Mouse (Mus musculus) forebrain, embryonic 15.5 days (tissue): ENCODE results near the gene Crcp. TPM values are rescaled to one million over a fixed set of nuclear protein-coding genes. Genes with fewer than 3 reads are reported as not detected.

Experiments
- ATAC-seq: fragments of 200-750 bp; cut with Nextera tagmentation; replicated peaks from 2 replicates; pipeline ENCODE4 v1.8.0; 2017; ENCODE audit warnings: mild to moderate bottlenecking, moderate TSS enrichment, moderate library complexity
- H3K27ac ChIP-seq: fragments of 300-500 bp; sonication (generic); replicated peaks from 2 replicates; pipeline ENCODE4 v1.5.1; 2015; ENCODE audit warnings: mild to moderate bottlenecking, inconsistent platforms
- H3K27me3 ChIP-seq: fragments of 300-500 bp; sonication (generic); 2 replicates; pipeline ENCODE4 v1.6.1; 2015; ENCODE audit warnings: inconsistent platforms
- H3K36me3 ChIP-seq: fragments of 300-500 bp; sonication (generic); 2 replicates; pipeline ENCODE4 v1.6.1; 2015; ENCODE audit warnings: mild to moderate bottlenecking, inconsistent platforms
- H3K4me1 ChIP-seq: fragments of 300-500 bp; sonication (generic); 2 replicates; pipeline ENCODE4 v1.6.1; 2015; ENCODE audit warnings: inconsistent platforms
- H3K4me2 ChIP-seq: fragments of 300-500 bp; sonication (generic); replicated peaks from 2 replicates; pipeline ENCODE4 v1.6.1; 2015; ENCODE audit warnings: mild to moderate bottlenecking, inconsistent platforms
- H3K4me3 ChIP-seq: fragments of 300-500 bp; sonication (generic); 2 replicates; pipeline ENCODE4 v1.5.1; 2015; ENCODE audit warnings: mild to moderate bottlenecking, inconsistent platforms
- H3K9ac ChIP-seq: fragments of 300-500 bp; sonication (generic); replicated peaks from 2 replicates; pipeline ENCODE4 v1.6.1; 2015; ENCODE audit warnings: mild to moderate bottlenecking, inconsistent platforms
- H3K9me3 ChIP-seq: fragments of 300-500 bp; sonication (generic); 2 replicates; pipeline ENCODE4 v1.6.1; 2016; ENCODE audit warnings: inconsistent platforms
- WGBS: fragments of 180-500 bp; shearing (Covaris S2); methylation state at CpG from one replicate; pipeline ENCODE4 v1.1.7; 2015; ENCODE audit warnings: mixed read lengths; 5-methylcytosine and 5-hydroxymethylcytosine counted together
- polyA plus RNA-seq: library from polyadenylated mRNA; unstranded; fragments of >200 nt; fragmentation: Nextera tagmentation; extraction: Ambion mirVana; gene quantifications from 2 replicates; pipeline ENCODE4 v1.2.1, GENCODE M21; 2015

Crcp gene
- polyA plus RNA-seq, 1 experiment from 2014 or later, result 72.9 TPM

GRCm38 (mm10) chr5:130048786-130049520, 19.9 kb downstream of the Crcp start:
- Histone ChIP-seq H3K36me3 (peaks cover 30% of the 10 kb centered on the region), H3K27me3 (no peaks in the 10 kb centered on the region), H3K4me2 (no peak overlapping the region), H3K4me1 (peaks cover 3% of the 10 kb centered on the region; the same call in 1 of the 2 replicates), H3K9me3 (no peaks in the 10 kb centered on the region), H3K9ac (no peak overlapping the region), H3K4me3 (no peak overlapping the region), H3K27ac (peak overlapping the region; percentile 27; the same call in 1 of the 2 replicates)
- 87% methylated on average over 15 of the region's 15 CpGs for WGBS
- no peak for ATAC-seq

- H3K4me2 ChIP-seq, result no peak overlapping the region
- no peak for ATAC-seq
- 47% methylated on average over 6 of the region's 6 CpGs for WGBS
- H3K27me3 ChIP-seq, result no peaks in the 10 kb centered on the region
- H3K36me3 ChIP-seq, result peaks cover 30% of the 10 kb centered on the region; the same call in 1 of the 2 replicates
- H3K4me1 ChIP-seq, result 0 out of 2 replicates have a peak, but pooled peaks cover 2% of the 10 kb centered on the region
- H3K9me3 ChIP-seq, result no peaks in the 10 kb centered on the region
- H3K9ac ChIP-seq, result no peak overlapping the region
- no peak overlapping the region for H3K4me3 ChIP-seq
- H3K27ac ChIP-seq, result no peak overlapping the region; the same call in 1 of the 2 replicates
These were observed 21.3 kb downstream of the Crcp start for GRCm38 (mm10) chr5:130050416-130050815.

GRCm38 (mm10) chr5:130051073-130051860, 22.2 kb downstream of the Crcp start:
- H3K27ac ChIP-seq, result no peak overlapping the region
- WGBS, result 84% methylated on average over 15 of the region's 15 CpGs
- no peak overlapping the region for H3K4me2 ChIP-seq
- no peak overlapping the region for H3K4me3 ChIP-seq
- no peaks in the 10 kb centered on the region for H3K27me3 ChIP-seq
- no peak for ATAC-seq
- no peaks in the 10 kb centered on the region for H3K9me3 ChIP-seq
- peaks cover 26% of the 10 kb centered on the region; the same call in 1 of the 2 replicates for H3K36me3 ChIP-seq
- no peak overlapping the region for H3K9ac ChIP-seq
- 0 out of 2 replicates have a peak, but pooled peaks cover 2% of the 10 kb centered on the region for H3K4me1 ChIP-seq

- no peak for ATAC-seq
- Histone ChIP-seq H3K4me1 (0 out of 2 replicates have a peak, but pooled peaks cover 2% of the 10 kb centered on the region), H3K27ac (no peak overlapping the region), H3K27me3 (no peaks in the 10 kb centered on the region), H3K9me3 (no peaks in the 10 kb centered on the region), H3K36me3 (peaks cover 14% of the 10 kb centered on the region; the same call in 1 of the 2 replicates), H3K4me2 (no peak overlapping the region), H3K9ac (no peak overlapping the region), H3K4me3 (no peak overlapping the region)
- 67% methylated on average over 5 of the region's 5 CpGs for WGBS
These were observed 23.4 kb downstream of the Crcp start for GRCm38 (mm10) chr5:130052510-130052909.

- H3K36me3 ChIP-seq, result peaks cover 12% of the 10 kb centered on the region; the same call in 1 of the 2 replicates
- H3K4me2 ChIP-seq, result no peak overlapping the region
- no peak overlapping the region for H3K4me3 ChIP-seq
- 88% methylated on average over 6 of the region's 6 CpGs for WGBS
- no peaks in the 10 kb centered on the region for H3K27me3 ChIP-seq
- ATAC-seq, result no peak
- H3K9ac ChIP-seq, result no peak overlapping the region
- 0 out of 2 replicates have a peak, but pooled peaks cover 2% of the 10 kb centered on the region for H3K4me1 ChIP-seq
- no peaks in the 10 kb centered on the region for H3K9me3 ChIP-seq
- no peak overlapping the region for H3K27ac ChIP-seq
These were observed 23.9 kb downstream of the Crcp start for GRCm38 (mm10) chr5:130052955-130053354.

- no peak overlapping the region for H3K4me2 ChIP-seq
- H3K4me1 ChIP-seq, result no peaks in the 10 kb centered on the region
- no peak overlapping the region for H3K27ac ChIP-seq
- no peak overlapping the region for H3K4me3 ChIP-seq
- no peaks in the 10 kb centered on the region for H3K27me3 ChIP-seq
- H3K9ac ChIP-seq, result no peak overlapping the region
- H3K36me3 ChIP-seq, result peaks cover 21% of the 10 kb centered on the region; the same call in 1 of the 2 replicates
- no peaks in the 10 kb centered on the region for H3K9me3 ChIP-seq
- no peak for ATAC-seq
- WGBS, result 95% methylated on average over 4 of the region's 4 CpGs
These were observed 26.6 kb downstream of the Crcp start for GRCm38 (mm10) chr5:130055688-130056087.

- Histone ChIP-seq H3K4me3 (no peak overlapping the region), H3K36me3 (peaks cover 21% of the 10 kb centered on the region), H3K4me1 (no peaks in the 10 kb centered on the region), H3K9me3 (no peaks in the 10 kb centered on the region), H3K9ac (no peak overlapping the region), H3K27me3 (no peaks in the 10 kb centered on the region), H3K4me2 (no peak overlapping the region), H3K27ac (no peak overlapping the region)
- 96% methylated on average over 2 of the region's 2 CpGs for WGBS
- no peak for ATAC-seq
These were observed 27.2 kb downstream of the Crcp start for GRCm38 (mm10) chr5:130056303-130056702.

GRCm38 (mm10) chr5:130059413-130060328, 30.6 kb downstream of the Crcp start:
- H3K4me1 ChIP-seq, result no peaks in the 10 kb centered on the region
- H3K36me3 ChIP-seq, result peaks cover 22% of the 10 kb centered on the region
- H3K9me3 ChIP-seq, result no peaks in the 10 kb centered on the region
- no peak overlapping the region for H3K9ac ChIP-seq
- no peak for ATAC-seq
- H3K4me2 ChIP-seq, result no peak overlapping the region
- H3K27me3 ChIP-seq, result no peaks in the 10 kb centered on the region
- H3K4me3 ChIP-seq, result no peak overlapping the region
- H3K27ac ChIP-seq, result no peak overlapping the region; the same call in 1 of the 2 replicates
- WGBS, result 75% methylated on average over 12 of the region's 12 CpGs

- no peak for ATAC-seq
These were observed 31.2 kb downstream of the Crcp start for GRCm38 (mm10) chr5:130060329-130060665.

GRCm38 (mm10) chr5:130062096-130062495, 33.0 kb downstream of the Crcp start:
- Histone ChIP-seq H3K27me3 (no peaks in the 10 kb centered on the region), H3K4me1 (no peaks in the 10 kb centered on the region), H3K9ac (no peak overlapping the region), H3K4me3 (no peak overlapping the region), H3K36me3 (peaks cover 22% of the 10 kb centered on the region), H3K4me2 (no peak overlapping the region), H3K27ac (no peak overlapping the region), H3K9me3 (no peaks in the 10 kb centered on the region)
- 81% methylated on average over 2 of the region's 2 CpGs for WGBS
- no peak for ATAC-seq

More at GRCm38 (mm10) chr5:130060329-130060665, 31.2 kb downstream of the Crcp start:
- H3K4me3 ChIP-seq, result no peak overlapping the region
- no peaks in the 10 kb centered on the region for H3K9me3 ChIP-seq
- no peak overlapping the region for H3K9ac ChIP-seq
- H3K36me3 ChIP-seq, result peaks cover 22% of the 10 kb centered on the region
- H3K27me3 ChIP-seq, result no peaks in the 10 kb centered on the region
- no peak overlapping the region for H3K4me2 ChIP-seq
- no peak overlapping the region for H3K27ac ChIP-seq
- H3K4me1 ChIP-seq, result no peaks in the 10 kb centered on the region
- WGBS, result 95% methylated on average over 4 of the region's 4 CpGs

GRCm38 (mm10) chr5:130063760-130064159, 34.7 kb downstream of the Crcp start:
- H3K4me1 ChIP-seq, result no peaks in the 10 kb centered on the region
- H3K4me3 ChIP-seq, result no peak overlapping the region
- ATAC-seq, result no peak
- no peaks in the 10 kb centered on the region for H3K9me3 ChIP-seq
- H3K9ac ChIP-seq, result no peak overlapping the region
- no peak overlapping the region for H3K4me2 ChIP-seq
- H3K36me3 ChIP-seq, result peaks cover 18% of the 10 kb centered on the region
- H3K27me3 ChIP-seq, result no peaks in the 10 kb centered on the region
- WGBS, result 86% methylated on average over 2 of the region's 2 CpGs
- H3K27ac ChIP-seq, result no peak overlapping the region
